Mouse (Mus musculus) heart, embryonic 14.5 days (tissue): ENCODE results near the gene Ppcs. TPM values are rescaled to one million over a fixed set of nuclear protein-coding genes. Genes with fewer than 3 reads are reported as not detected.
A peak's percentile ranks its signal among the peaks of the same experiment; 100 is the strongest.

Experiments
- ATAC-seq: fragments of 200-750 bp; cut with Nextera tagmentation; 2 replicates; pipeline ENCODE4 v1.8.0; 2017; ENCODE audit warnings: low read depth, moderate TSS enrichment; ENCODE audit not compliant: insufficient number of reproducible peaks, insufficient read depth, low FRiP score
- H3K27ac ChIP-seq, 2 experiments: fragments of 200-500 bp in 1 of 2; fragments of 300-500 bp in 1 of 2; sonication (generic) in 1 of 2; replicated peaks in 1 of 2; 2 replicates each; pipeline ENCODE4 v1.5.1; 2012 to 2014; ENCODE audit warnings: low read depth in 2 of 2, low read length in 2 of 2, control low read depth in 1 of 2, mild to moderate bottlenecking in 1 of 2, mixed read lengths in 1 of 2; ENCODE audit not compliant: control insufficient read depth in 1 of 2, insufficient read depth in 1 of 2
- H3K27me3 ChIP-seq: fragments of 300-500 bp; sonication (generic); 2 replicates; pipeline ENCODE4 v1.6.1; 2014; ENCODE audit warnings: mild to moderate bottlenecking, low read length, control low read depth; ENCODE audit not compliant: control insufficient read depth, insufficient read depth
- H3K36me3 ChIP-seq: fragments of 300-500 bp; sonication (generic); 2 replicates; pipeline ENCODE4 v1.6.1; 2014; ENCODE audit warnings: mild to moderate bottlenecking, control low read depth, low read length, mixed read lengths; ENCODE audit not compliant: control insufficient read depth, insufficient read depth
- H3K4me1 ChIP-seq, 2 experiments: fragments of 200-500 bp in 1 of 2; fragments of 300-500 bp in 1 of 2; sonication (generic) in 1 of 2; 2 replicates each; pipeline ENCODE4 v1.6.1; 2012 to 2014; ENCODE audit warnings: low read length in 2 of 2, control low read depth in 1 of 2, mixed read lengths in 1 of 2; ENCODE audit not compliant: control insufficient read depth in 2 of 2, insufficient read depth in 2 of 2
- H3K4me2 ChIP-seq: fragments of 300-500 bp; sonication (generic); 2 replicates; pipeline ENCODE4 v1.6.1; 2014; ENCODE audit warnings: mild to moderate bottlenecking, low read length
- H3K4me3 ChIP-seq, 2 experiments: fragments of 200-500 bp in 1 of 2; fragments of 300-500 bp in 1 of 2; sonication (generic) in 1 of 2; 2 replicates each; pipeline ENCODE4 v1.5.1; 2012 to 2014; ENCODE audit warnings: low read length in 2 of 2, mild to moderate bottlenecking in 2 of 2, control low read depth in 1 of 2, low read depth in 1 of 2, moderate library complexity in 1 of 2; ENCODE audit not compliant: control insufficient read depth in 1 of 2, insufficient read depth in 1 of 2
- H3K9ac ChIP-seq: fragments of 300-500 bp; sonication (generic); 2 replicates; pipeline ENCODE4 v1.6.1; 2014; ENCODE audit warnings: mild to moderate bottlenecking, low read length
- H3K9me3 ChIP-seq: fragments of 300-500 bp; sonication (generic); 2 replicates; pipeline ENCODE4 v1.6.1; 2016; ENCODE audit warnings: low read length, control low read depth; ENCODE audit not compliant: control insufficient read depth
- WGBS: fragments of 180-500 bp; shearing (Covaris S2); extraction: QIAGEN DNeasy Blood & Tissue Kit; methylation state at CpG from one replicate; pipeline ENCODE4 v1.1.7; 2014; 5-methylcytosine and 5-hydroxymethylcytosine counted together
- polyA plus RNA-seq: library from polyadenylated mRNA; unstranded; fragments of >200 nt; fragmentation: Nextera tagmentation; extraction: Ambion mirVana; gene quantifications from 2 replicates; pipeline ENCODE4 v1.2.1, GENCODE M21; 2014

Gene Ppcs
- polyA plus RNA-seq, result 31.5 and 35.7 TPM in 2 replicates

DNA sequence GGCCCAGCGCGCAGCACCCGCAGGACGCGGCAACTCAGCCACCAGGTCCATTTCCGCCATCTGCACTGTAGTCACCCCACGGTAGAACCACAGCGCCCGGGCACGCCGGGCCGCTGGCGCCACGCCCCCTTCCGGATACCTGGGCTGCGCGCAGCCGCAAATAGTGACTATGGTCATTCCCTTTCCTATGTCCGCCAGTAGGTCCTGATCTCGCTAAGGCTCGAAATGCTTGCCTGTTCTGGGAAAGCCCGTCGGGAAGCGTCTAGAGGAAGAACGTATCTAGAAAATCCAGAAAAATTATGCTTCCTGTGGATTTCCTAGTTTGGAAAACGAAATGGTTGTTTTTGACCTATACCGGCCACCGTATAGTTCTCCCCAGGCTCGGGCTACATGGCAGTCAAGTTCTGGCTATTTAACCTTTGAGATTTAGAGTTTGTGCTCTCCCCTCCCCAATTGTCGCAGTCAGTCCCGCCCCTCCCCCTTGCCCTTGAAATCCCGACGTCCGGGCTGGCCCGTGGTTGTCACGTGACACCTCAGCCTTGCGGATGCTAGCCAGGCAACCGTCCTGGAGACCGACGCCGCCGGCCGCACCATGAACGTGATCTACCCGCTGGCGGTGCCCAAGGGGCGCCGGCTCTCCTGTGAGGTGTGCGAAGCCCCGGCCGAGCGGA lies at the start of gene Ppcs, which contains the start of gene Zmynd12:
TSS of gene Ppcs (minus strand) at position 127 of the 671 bp plus-strand sequence.
TSS of gene Zmynd12 (plus strand) at position 521 of the 671 bp plus-strand sequence.
- Histone ChIP-seq H3K4me3 (peak within 1 kb of the TSS; percentile 57 to 85), H3K4me1 (peaks cover 8 to 29% of the 10 kb centered on the region in 2 experiments)

DNA sequence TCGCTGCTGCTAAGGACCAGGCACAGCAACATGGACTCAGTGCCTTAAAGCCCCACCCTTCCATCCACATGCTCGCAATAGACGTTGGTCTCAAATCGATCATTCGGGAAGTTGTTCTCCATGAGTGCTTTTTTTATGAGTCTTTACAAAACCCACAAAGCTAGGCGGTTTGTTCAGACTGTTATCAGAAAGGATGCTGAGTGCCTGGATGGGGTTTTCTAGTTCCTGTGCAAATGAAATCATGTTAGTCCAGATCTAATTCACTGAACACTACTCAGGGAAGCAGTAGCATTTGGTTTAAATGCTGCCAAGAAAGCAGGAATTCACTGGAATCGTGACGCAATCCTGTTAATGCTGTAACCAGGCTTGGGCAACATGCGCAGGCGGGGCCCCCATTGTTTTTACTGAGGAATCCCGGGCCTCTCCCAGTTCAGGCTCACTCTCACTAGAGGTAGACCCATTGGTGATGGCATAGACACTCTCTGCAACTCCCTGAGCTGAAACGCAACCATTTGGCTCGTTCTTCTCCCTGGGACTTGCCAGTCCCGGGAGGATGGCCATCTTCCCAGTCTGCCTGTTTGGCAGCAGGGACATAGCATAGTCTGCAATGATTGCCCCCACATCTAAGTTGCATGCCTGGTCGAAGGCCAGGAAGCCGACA lies 45.6 kb upstream of the Ppcs start:
- H3K4me3 ChIP-seq, result no peak overlapping the region
- H3K4me1 ChIP-seq, result peaks cover 11 to 13% of the 10 kb centered on the region in 2 experiments
- H3K9me3 ChIP-seq, result no peaks in the 10 kb centered on the region
- H3K27me3 ChIP-seq, result no peaks in the 10 kb centered on the region
- no peak overlapping the region for H3K9ac ChIP-seq
- H3K36me3 ChIP-seq, result no peaks in the 10 kb centered on the region
- ATAC-seq, result no peak
- WGBS, result 86% methylated on average over 16 of the region's 16 CpGs
- no peak overlapping the region for H3K27ac ChIP-seq
- no peak overlapping the region for H3K4me2 ChIP-seq

More for the DNA sequence above, at the start of gene Ppcs, which contains the start of gene Zmynd12:
- peak within 1 kb of the TSS; percentile 85 to 94 for H3K27ac ChIP-seq
- peak within 1 kb of the TSS; percentile 85 for H3K9ac ChIP-seq
- H3K4me2 ChIP-seq, result peak within 1 kb of the TSS; percentile 90
- no peaks in the 10 kb centered on the region for H3K9me3 ChIP-seq
- no peaks in the 10 kb centered on the region for H3K27me3 ChIP-seq
- WGBS, result under 1% methylated on average over 50 of the region's 52 CpGs
- peak; percentile 92 for ATAC-seq
- no peaks in the 10 kb centered on the region for H3K36me3 ChIP-seq

DNA sequence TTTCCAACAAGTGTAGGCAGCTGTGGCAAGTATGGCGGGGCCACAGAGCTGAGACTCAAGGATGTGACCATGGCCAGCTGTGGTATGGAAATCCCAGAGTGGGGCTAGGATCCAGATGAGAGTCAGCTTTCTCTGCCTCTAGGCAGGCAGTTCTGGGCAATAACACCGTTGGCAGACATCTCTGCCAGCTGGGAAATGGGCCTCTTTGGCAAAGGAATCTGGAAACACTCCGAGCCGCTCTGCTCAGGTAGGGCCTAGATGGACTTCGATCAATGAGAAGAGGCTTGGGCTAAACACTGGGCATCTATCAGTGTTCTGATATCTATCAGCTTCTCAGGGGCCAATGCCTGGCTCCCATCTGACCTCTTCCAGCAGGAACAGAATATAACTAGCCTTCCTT lies 43.6 kb upstream of the Ppcs start:
- H3K36me3 ChIP-seq, result no peaks in the 10 kb centered on the region
- WGBS, result 85% methylated on average over 5 of the region's 5 CpGs
- no peak overlapping the region for H3K4me2 ChIP-seq
- H3K9me3 ChIP-seq, result no peaks in the 10 kb centered on the region
- no peak overlapping the region for H3K27ac ChIP-seq
- no peak overlapping the region for H3K4me3 ChIP-seq
- no peaks in the 10 kb centered on the region for H3K27me3 ChIP-seq
- H3K9ac ChIP-seq, result no peak overlapping the region
- peaks cover 22 to 29% of the 10 kb centered on the region in 2 experiments for H3K4me1 ChIP-seq
- no peak for ATAC-seq

DNA sequence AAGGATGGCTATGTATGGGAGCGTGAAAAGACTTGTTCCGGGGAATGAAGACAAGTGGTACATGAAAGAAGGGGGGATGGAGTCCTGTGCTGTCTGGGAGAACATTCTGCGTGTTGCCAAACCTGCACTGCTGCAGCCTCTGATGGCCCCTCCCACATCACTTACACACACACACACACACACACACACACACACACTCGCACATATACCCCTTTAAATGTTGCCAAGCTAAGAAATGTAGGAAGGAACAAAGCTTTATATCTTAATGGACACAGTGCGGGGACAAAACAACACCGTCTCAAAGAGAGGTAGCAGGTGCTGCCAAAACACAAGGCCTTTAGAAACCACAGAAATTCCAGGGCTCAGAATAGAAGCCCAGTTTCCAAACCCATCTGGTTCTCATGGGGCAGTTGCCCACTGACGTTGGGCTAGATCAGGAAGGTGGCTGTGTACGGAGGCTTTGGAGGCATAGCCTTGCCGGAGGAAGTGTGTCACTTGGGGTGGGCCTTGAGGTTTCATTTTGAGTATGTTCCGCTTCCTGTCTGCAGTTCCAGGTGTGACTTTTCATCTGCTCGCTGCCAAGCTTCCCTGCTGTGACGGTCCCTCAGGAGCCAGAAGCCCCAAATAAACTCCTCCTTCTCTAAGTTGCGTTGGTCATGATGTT lies 41.7 kb upstream of the Ppcs start:
- Histone ChIP-seq H3K4me1 (peaks cover 26 to 30% of the 10 kb centered on the region in 2 experiments), H3K27me3 (no peaks in the 10 kb centered on the region), H3K9ac (no peak overlapping the region), H3K36me3 (no peaks in the 10 kb centered on the region), H3K4me2 (peak overlapping the region; percentile 47), H3K9me3 (no peaks in the 10 kb centered on the region), H3K4me3 (no peak overlapping the region), H3K27ac (peak overlapping the region; percentile 68 to 80; a peak in 3 of 4 replicates)
- 63% methylated on average over 13 of the region's 13 CpGs for WGBS
- no peak for ATAC-seq

DNA sequence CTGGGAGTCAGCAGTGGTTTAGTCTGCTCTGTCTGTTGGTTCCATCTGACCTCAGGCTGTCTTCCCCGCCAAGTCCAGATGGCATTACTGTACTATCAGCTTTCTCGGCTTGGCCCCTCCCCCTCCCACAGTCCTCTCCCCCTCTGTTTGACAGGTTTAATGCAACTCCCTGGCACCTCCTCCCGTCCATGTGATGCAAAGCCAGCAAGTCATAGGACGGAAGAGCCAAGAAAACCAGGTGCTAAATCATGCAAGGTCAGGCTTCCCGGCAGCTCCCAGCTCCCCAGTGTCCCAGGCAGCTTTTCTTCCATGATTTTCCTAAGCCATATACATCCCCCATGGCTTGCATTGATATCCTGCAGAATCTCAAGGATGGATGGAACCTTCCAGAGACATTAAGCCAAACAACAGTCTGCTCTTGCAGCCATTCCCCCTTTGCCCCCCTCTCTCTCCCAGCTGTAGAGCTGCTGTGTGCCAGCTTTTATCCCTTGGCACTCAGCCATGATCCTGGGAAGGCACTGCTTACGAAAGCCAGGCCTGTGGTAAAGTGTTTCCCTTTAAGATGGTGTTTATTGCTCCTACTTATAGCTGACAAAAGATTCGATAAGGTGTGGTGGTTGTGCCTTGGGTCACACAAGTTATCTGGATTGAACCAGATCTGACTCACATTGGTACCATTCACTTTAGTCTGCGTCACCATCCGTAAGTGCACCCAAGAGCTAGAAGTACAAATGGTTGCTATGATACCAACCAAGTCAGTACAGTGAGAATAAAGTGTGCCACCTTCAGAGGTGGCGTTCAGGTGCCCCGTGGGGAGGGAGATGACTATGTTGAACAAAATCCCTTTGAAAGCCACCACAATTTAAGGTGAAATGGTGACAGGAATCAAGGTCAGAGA lies 40.9 kb upstream of the Ppcs start:
- peak; percentile 65 for ATAC-seq
- no peaks in the 10 kb centered on the region for H3K27me3 ChIP-seq
- H3K27ac ChIP-seq, result peak overlapping the region; percentile 68 to 80
- WGBS, result 19% methylated on average over 11 of the region's 11 CpGs
- no peak overlapping the region for H3K4me3 ChIP-seq
- H3K9me3 ChIP-seq, result no peaks in the 10 kb centered on the region
- H3K9ac ChIP-seq, result 0 out of 2 replicates have a peak overlapping the region, but pooled peaks have one; percentile 28
- no peaks in the 10 kb centered on the region for H3K36me3 ChIP-seq
- H3K4me1 ChIP-seq, result peaks cover 26 to 30% of the 10 kb centered on the region in 2 experiments
- H3K4me2 ChIP-seq, result peak overlapping the region; percentile 47

DNA sequence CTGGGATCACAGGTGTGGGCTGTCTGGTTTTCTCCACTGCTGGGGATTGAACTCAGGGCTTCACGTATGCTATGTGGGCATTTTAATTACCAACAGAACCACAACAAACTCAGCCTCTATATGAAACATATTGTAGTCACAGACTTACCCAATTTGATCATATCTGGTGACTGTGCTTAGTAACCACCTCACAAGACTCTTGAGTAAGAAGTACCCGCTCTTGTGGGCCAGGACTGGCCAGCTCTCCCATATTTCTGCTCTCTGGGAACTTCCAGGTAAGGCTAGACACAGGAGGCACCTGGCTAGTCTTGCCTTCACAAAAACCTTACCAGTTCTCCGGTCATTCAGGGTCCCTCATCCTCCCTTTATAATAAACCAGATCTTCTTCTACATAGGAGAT lies 40.2 kb upstream of the Ppcs start:
- 84% methylated on average over 3 of the region's 3 CpGs for WGBS
- 0 out of 2 replicates have a peak, but pooled peaks have one; percentile 1 for ATAC-seq
- H3K4me3 ChIP-seq, result no peak overlapping the region
- no peaks in the 10 kb centered on the region for H3K36me3 ChIP-seq
- peaks cover 26 to 30% of the 10 kb centered on the region in 2 experiments for H3K4me1 ChIP-seq
- H3K27me3 ChIP-seq, result no peaks in the 10 kb centered on the region
- no peaks in the 10 kb centered on the region for H3K9me3 ChIP-seq
- peak overlapping the region; percentile 47 for H3K4me2 ChIP-seq
- H3K27ac ChIP-seq, result peak overlapping the region; percentile 32 to 80; a peak in 2 of 4 replicates
- H3K9ac ChIP-seq, result 0 out of 2 replicates have a peak overlapping the region, but pooled peaks have one; percentile 28
